Mouse (Mus musculus) c-Kit-positive CD71-negative TER-119-negative erythroid progenitor cells, embryonic 14.5 days (primary cell): Measurements from ENCODE around the gene Ccdc34.

ENCODE experiments used
- DNase-seq: peaks from one replicate; pipeline ENCODE4 v3.0.0-alpha.2; 2013; ENCODE audit warnings: low read depth

The Ccdc34 gene

DNA sequence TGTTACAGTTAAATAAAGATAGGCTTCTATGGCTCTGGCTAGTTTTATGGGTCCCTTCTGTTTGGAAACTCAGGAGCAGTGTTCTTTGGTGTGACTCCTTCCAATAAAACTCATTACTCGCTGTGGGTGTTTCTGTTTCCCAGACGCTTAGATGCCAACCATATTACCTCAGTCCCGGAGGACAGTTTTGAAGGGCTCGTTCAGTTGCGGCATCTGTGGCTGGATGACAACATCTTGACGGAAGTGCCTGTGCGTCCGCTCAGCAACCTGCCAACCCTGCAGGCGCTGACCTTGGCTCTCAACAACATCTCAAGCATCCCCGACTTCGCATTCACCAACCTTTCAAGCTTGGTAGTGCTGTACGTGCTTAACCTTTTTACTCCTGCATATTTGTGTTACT, 21.2 kb upstream of the Ccdc34 start:
- DNase-seq, result no peak

GRCm38 (mm10) chr2:110004668-110005067, 12.9 kb upstream of the Ccdc34 start:
- no peak for DNase-seq

GRCm38 (mm10) chr2:110005164-110005563, 12.5 kb upstream of the Ccdc34 start:
- no peak for DNase-seq

- DNase-seq, result no peak
Observed at GRCm38 (mm10) chr2:110005596-110006239, 11.9 kb upstream of the Ccdc34 start.

DNA sequence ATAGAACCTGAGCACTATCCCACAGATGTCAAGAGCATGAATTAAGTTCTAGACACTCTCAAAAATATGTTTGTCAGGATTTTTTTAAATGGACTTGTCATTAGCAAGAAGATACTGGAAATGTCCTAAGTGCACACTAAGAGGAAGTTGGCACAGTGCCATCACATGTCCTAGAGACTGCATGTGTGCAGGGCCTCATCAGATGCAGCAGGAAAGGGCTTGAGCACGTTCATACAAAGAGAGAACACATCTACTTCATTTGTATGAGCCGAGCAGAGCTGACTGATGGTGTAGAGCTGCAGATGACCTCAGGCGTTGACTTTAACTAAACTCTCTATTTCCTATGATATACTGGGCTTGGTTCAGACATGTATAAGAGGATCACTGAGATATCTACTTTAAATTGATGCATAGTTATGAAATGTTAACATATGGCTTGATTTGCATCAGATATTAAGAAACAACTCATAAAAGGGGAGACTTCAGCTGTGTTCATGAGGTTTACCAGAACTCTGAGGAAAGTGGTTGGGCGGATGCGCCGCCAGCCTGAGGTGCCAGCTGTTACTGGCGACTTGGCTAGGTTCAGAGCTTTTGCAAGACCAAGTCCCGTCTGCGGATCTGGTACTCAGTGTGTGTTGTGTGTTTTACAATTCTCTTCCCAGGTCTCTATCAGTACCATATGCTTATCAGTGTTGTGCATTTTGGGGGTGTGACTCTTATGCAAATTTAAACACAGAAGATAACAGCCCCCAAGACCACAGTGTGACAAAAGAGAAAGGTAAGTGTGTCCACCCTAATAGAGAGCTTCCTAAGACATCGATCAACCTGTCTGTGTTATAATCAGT, 10.0 kb upstream of the Ccdc34 start:
- DNase-seq, result no peak

- no peak for DNase-seq
Observed at GRCm38 (mm10) chr2:110009449-110009848, 8.2 kb upstream of the Ccdc34 start.

DNA sequence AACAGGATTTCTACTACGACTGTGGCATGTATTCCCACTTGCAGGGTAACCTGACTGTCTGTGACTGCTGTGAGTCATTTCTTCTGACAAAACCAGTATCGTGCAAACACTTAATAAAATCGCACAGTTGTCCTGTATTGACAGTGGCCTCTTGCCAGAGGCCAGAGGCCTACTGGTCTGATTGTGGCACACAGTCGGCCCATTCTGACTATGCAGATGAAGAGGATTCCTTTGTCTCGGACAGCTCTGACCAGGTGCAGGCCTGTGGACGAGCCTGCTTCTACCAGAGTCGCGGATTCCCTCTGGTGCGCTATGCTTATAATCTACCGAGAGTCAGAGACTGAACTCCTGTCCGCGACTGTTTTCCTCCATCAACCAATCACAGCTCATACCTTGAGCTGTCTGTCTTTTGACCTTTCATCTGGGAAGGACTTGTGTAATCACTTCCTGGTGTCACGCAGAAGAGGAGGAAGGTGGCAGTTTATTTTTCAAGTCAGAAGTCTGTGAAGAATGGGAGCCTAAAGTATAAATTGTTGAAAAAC, 5.4 kb upstream of the Ccdc34 start:
- DNase-seq, result no peak

GRCm38 (mm10) chr2:110017087-110017486, 530 bp upstream of the Ccdc34 start:
- DNase-seq, result no peak

DNA sequence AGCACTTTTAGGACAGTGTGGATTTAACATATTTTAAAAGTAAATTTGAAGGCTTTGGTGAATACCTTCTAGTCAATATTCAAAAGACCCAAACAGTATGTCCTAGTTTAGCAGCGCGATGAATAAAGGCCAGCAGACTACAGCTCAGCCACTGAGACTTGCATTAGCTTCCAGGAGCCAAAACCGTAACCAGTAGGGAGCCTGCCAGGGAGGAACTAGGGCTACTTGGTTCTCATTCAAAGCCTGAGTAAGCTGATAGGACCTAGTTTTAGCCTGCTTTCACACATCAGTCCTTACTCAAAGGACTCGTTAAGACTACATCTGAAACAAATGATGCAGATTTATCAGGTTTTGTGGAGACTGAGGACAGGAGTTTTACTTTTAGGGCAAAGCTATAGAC, 2.0 kb downstream of the Ccdc34 start:
- no peak for DNase-seq

DNA sequence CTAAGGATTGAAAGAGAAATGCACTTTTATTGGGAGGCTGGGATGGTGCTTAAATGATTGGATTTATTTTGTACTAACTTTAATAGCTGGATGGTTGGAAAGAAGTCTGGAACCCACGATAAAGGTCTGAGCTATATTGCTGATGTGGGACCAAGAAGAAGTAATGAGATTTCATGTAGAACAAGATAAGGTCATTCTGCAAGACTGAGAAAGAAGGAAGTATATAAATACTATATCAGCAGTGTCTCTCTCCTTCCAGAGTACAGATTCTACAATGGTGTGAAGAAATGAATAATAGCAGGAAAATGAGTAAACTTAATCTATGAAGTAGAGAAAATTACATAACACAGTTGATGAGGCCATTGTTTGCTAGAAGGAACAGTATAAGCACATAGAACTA, 2.8 kb downstream of the Ccdc34 start:
- no peak for DNase-seq

DNA sequence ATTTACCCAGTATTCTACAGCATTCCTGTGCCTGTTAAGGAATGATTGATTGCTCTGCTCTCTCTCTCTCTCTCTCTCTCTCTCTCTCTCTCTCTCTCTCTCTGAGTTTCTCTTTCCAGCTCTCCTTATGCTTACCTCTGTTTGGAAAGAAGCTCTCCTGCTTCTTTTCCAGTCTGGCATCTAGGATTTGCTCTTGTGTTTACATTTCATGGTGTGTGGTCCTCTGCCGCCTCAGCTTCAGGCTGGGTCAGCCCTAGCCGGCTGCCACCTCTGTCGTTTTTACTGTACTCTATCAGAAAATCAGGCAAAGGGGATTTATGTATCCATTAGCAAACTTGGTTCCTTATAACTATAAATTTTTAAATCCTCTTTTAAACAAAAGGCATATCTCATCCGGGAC, 18.6 kb downstream of the Ccdc34 start:
- no peak for DNase-seq

GRCm38 (mm10) chr2:110036665-110037064, 19.0 kb downstream of the Ccdc34 start:
- DNase-seq, result no peak

GRCm38 (mm10) chr2:110037221-110037620, 19.6 kb downstream of the Ccdc34 start:
- no peak for DNase-seq

DNA sequence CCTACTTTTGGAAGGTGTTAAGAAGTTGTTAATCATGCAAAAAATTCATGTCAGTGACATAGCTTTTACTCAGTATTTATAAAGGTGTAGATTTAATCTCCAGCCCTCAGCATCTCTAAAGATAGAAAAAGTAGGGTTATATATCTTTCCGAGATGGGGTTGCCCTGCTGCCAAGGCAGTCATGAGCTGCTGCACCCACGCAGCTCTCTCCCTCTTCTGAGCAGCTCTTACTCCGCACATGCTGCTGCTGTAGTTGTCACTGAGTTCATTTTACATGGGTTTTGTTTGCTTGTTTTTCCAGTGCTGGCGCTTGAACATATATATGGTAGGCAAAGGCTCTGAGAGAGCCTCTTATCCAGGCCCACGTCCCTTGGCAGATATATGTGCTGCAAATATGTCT, 20.7 kb downstream of the Ccdc34 start:
- DNase-seq, result no peak

DNA sequence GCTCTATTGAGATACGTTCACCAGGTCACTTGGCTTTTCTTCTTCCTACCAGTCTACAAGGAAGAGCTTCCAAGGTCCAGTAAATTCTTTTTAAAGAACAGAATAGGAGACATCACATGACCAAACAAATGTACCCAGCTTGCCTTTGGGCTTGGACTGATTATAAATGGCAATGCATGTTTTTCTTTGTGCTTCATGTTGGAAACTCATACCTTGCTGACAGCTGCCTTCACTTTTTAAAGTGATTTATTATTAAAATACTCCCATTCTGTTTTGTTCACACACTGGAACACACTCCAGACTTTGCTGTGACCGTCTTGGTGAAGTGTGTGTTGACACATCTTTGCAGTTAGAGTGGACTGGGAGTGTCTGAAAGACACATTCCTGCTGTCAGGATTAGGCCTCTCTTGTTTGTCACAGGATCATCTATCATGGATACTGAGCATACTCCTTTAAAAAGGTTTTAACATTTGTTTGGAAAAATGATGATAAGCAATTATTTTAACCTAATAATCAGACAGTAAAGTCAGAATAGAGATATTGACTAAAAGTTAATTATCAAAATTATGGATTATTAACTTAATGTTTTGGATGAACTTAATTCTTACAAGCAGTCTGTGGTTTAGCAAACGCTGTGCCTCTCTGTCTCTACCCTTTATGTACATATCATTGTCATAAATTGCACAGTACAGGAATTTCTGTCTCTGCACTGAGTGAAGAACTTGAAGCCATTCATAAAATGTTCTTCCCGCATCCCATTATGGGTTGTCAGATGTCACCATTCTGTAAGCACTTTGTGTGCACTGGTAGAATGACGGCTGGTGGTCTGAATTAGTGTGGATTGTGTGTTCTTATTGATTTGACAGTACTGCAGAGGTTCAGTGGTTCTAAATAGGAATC, 25.5 kb downstream of the Ccdc34 start:
- DNase-seq, result no peak

DNA sequence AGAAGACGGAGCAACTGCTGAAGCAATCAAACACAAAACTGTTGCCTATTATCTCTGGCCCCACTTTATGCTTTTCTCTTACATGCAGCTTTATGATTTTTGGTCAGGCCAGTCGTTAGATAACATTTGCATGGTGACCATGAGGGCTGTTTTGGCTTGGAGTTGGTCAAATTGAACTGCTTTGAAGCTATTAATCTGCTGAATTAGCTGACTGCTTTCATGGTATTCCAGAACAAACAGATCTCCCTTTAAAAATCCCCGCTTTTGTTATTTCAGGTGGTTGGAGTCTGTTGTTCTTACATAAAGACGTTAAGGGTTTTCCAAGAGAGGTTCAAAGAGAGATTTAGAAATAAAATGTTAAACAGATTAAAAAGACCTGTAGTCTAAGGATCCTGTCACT, 40.8 kb downstream of the Ccdc34 start:
- DNase-seq, result no peak

- DNase-seq, result no peak
Observed at GRCm38 (mm10) chr2:110063131-110063530, 45.5 kb downstream of the Ccdc34 start.

DNA sequence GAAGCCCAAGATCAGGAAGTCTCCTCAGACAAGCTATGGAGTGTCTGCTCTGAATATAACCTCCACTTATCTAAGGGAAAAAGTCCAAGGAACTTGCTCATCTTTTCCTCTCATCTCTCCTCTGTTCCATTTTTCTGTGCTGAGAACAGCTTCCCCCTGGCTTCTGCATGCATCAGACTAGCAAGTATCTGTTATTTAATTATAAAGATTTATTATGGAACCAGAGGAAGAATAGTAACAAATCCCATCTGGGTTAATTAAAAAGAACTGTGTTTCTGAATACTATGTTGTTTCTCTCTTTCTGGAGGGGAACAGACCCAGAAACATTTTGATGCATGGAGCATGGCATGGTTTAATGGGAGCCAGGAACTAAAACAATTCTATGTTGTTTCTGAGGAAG, 51.3 kb downstream of the Ccdc34 start:
- DNase-seq, result no peak

DNA sequence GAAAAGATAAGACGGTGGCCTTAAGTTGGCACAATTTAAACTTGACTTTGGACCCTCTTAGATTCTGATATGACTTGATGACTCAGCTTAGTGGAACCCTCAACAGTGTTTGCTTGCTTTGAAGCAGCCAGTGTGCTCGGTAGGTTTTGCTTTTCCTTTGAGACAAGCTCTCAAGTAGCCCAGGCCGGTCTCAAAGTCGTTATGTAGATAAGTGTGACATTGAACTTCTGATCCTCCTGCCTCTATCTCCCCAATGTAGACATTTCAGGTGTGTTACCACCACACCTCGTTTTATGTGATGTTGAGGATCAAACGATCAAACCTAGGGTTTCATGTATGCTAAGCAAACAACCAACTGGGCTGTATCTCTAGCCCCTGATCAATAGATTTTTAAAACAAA, 55.4 kb downstream of the Ccdc34 start:
- no peak for DNase-seq

- DNase-seq, result no peak
Observed at GRCm38 (mm10) chr2:110074646-110075452, 57.2 kb downstream of the Ccdc34 start.

DNA sequence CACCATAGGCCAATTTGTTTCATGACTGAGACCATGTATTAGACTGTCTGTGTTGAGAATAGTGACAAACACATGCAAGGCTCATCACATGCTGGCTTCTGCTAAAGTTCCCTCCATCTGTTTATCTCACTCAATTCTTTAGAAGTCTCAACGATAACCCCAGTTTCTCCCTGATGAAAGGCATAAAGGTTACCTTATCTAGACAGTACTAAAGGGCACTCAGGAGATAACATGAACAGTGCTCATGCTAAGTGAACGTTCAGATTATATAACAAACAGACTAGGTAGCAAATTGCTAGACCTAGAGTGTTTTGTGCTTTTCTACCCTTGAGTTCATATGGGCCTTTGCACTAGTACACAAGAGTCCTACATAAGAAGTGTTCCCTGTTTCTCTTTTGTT, 59.6 kb downstream of the Ccdc34 start:
- no peak for DNase-seq

DNA sequence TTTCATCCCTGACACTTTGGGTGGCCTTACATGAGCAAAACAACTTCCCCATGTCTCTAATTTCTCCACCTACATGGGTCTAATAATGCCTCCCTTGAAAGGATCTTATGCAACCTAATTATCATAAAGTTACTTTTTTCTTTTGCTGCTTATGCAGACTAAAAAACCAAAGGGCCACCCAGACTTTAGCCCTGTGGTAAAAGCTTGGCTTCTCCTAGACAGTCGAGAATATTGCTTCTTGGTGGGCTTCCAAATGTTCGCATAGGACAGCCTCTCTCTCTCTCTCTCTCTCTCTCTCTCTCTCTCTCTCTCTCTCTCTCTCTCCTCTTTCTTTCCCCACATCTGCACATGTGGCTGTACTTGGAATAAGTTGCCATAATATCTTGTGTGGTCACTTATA, 60.0 kb downstream of the Ccdc34 start:
- no peak for DNase-seq
